Mouse (Mus musculus): ENCODE measurements around the gene Spc25.

DNA sequence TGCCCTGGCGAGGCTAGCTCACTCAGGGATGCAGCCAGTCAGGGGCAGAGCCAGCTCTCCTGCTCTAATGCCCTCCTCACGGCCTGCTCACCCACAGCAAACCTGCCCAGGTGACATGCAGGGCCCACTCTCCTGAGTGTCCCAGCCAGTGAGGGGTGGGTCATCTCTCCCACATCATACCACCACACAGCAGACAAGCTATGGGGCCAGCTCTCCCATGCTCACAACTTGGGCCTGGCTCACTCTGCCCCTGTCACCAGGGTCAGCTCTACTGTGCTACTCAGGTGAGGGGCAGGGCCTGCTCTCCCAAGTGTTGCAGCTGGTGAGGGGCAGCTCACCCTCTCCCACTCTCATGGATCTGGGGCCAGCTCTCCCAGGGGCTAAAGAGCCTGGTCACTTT is 18.0 kb downstream of the Spc25 start:
- TF ChIP-seq POLR2A (IDR thresholded peaks at IDR 0.05; ENCODE audit: extremely low read depth, insufficient read depth, low read length) (no peak), CTCF (IDR thresholded peaks at IDR 0.05; ENCODE audit: low read depth, low read length) (no peak)
